Mouse (Mus musculus) cerebellum, postnatal 14 days (tissue): Measurements from ENCODE around the gene Lrrc43.

Experiments used
- DNase-seq, 2 experiments: peaks; one replicate each; pipeline ENCODE4 v3.0.0; 2021; ENCODE audit warnings: mixed read lengths in 2 of 2

Gene Lrrc43

GRCm38 (mm10) chr5:123520666-123521065, 31.6 kb downstream of the Lrrc43 start:
- DNase-seq: peak in 1 of 2 experiments; percentile 1

GRCm38 (mm10) chr5:123521621-123522020, 32.5 kb downstream of the Lrrc43 start:
- peak in 1 of 2 experiments; percentile 1 for DNase-seq

- peak in 1 of 2 experiments; percentile 1 for DNase-seq
Measured at GRCm38 (mm10) chr5:123522166-123522565, 33.1 kb downstream of the Lrrc43 start.

GRCm38 (mm10) chr5:123523692-123524392, 34.7 kb downstream of the Lrrc43 start, which contains the start of gene Diablo:
TSS of gene Diablo (minus strand) at chr5:123524176.
- peak; percentile 98 for DNase-seq

- DNase-seq: no peak
Measured at GRCm38 (mm10) chr5:123524393-123524750, 35.3 kb downstream of the Lrrc43 start.

GRCm38 (mm10) chr5:123525281-123525680, 36.2 kb downstream of the Lrrc43 start, which contains the start of gene Gm49027:
TSS of gene Gm49027 (minus strand) at chr5:123525488.
- no peak for DNase-seq

GRCm38 (mm10) chr5:123525916-123526495, 36.9 kb downstream of the Lrrc43 start:
- no peak for DNase-seq

GRCm38 (mm10) chr5:123528641-123529040, 39.5 kb downstream of the Lrrc43 start:
- DNase-seq: no peak

GRCm38 (mm10) chr5:123530056-123530455, 41.0 kb downstream of the Lrrc43 start:
- no peak for DNase-seq

GRCm38 (mm10) chr5:123533801-123534200, 44.7 kb downstream of the Lrrc43 start:
- DNase-seq: no peak

- no peak for DNase-seq
Measured at GRCm38 (mm10) chr5:123555693-123556092, 66.6 kb downstream of the Lrrc43 start.

GRCm38 (mm10) chr5:123556451-123556850, 67.3 kb downstream of the Lrrc43 start:
- DNase-seq: peak; percentile 89 to 90
